Mouse (Mus musculus): Measurements from ENCODE around the gene Gm43738.

GRCm38 (mm10) chr3:89084654-89085190 lies 16.2 kb downstream of the Gm43738 start:
- TF ChIP-seq GATA1 (IDR thresholded peaks at IDR 0.05; ENCODE audit: low read length) (no peak), TAL1 (IDR thresholded peaks at IDR 0.05; ENCODE audit: low read length) (no peak)
